Mouse (Mus musculus) testis, adult 2 months (tissue): ENCODE results near the gene Dpm3.

Source experiments
- CTCF ChIP-seq: fragments of 200-500 bp; IDR thresholded peaks from 2 replicates; pipeline ENCODE4 v1.5.1; 2012; ENCODE audit warnings: low read depth, mild to moderate bottlenecking, inconsistent platforms, low read length, moderate library complexity; ENCODE audit not compliant: control insufficient read depth, insufficient read depth, insufficient replicate concordance
- POLR2A ChIP-seq: fragments of 200-500 bp; IDR thresholded peaks from 2 replicates; pipeline ENCODE4 v1.6.1; 2012; ENCODE audit warnings: low read depth, mild to moderate bottlenecking, inconsistent platforms, low read length, moderate library complexity; ENCODE audit not compliant: control insufficient read depth

GRCm38 (mm10) chr3:89314791-89315190 is 55.6 kb downstream of the Dpm3 start:
- TF ChIP-seq POLR2A = no peak
- no peak for TF ChIP-seq CTCF
